Mouse (Mus musculus): ENCODE results near the gene Abr. TPM values are rescaled to one million over a fixed set of nuclear protein-coding genes. Genes with fewer than 3 reads are reported as not detected.

Gene Abr
- polyA plus RNA-seq, 1 experiment from 2014 or later, result 29.9 TPM

- WGBS, result 5% methylated on average over 7 of the region's 7 CpGs
- Histone ChIP-seq H3K4me1 (replicated peaks) (peaks cover 12% of the 10 kb centered on the region), H3K9ac (no peak overlapping the region), H3K4me3 (peak overlapping the region; percentile 12), H3K27me3 (replicated peaks) (peaks cover 17% of the 10 kb centered on the region), H3K36me3 (no peaks in the 10 kb centered on the region), H3K27ac (ENCODE audit: poor library complexity, severe bottlenecking) (no peak overlapping the region), H3K4me2 (peak overlapping the region; percentile 61), H3K9me3 (replicated peaks) (no peaks in the 10 kb centered on the region)
- ATAC-seq (ENCODE audit: insufficient number of reproducible peaks, low FRiP score), result no peak
Measured at GRCm38 (mm10) chr11:76647062-76647461, 24.9 kb upstream of the Abr start.

- H3K9ac ChIP-seq, result peak overlapping the region; percentile 26; the same call in 1 of the 2 replicates
- under 1% methylated on average over 19 of the region's 19 CpGs for WGBS
Measured at GRCm38 (mm10) chr11:76645955-76646354, 23.8 kb upstream of the Abr start.

GRCm38 (mm10) chr11:76645036-76645435, 22.9 kb upstream of the Abr start:
- 72% methylated on average over 9 of the region's 9 CpGs for WGBS
- no peak overlapping the region for H3K9ac ChIP-seq
- no peak overlapping the region for H3K4me2 ChIP-seq

More at GRCm38 (mm10) chr11:76645955-76646354, 23.8 kb upstream of the Abr start:
- no peaks in the 10 kb centered on the region for H3K9me3 ChIP-seq (replicated peaks)
- H3K4me1 ChIP-seq (replicated peaks), result peaks cover 12% of the 10 kb centered on the region
- peak overlapping the region; percentile 20 for H3K4me3 ChIP-seq
- no peak overlapping the region for H3K27ac ChIP-seq (ENCODE audit: poor library complexity, severe bottlenecking)
- H3K27me3 ChIP-seq (replicated peaks), result peaks cover 12% of the 10 kb centered on the region
- no peaks in the 10 kb centered on the region for H3K36me3 ChIP-seq
- ATAC-seq (ENCODE audit: insufficient number of reproducible peaks, low FRiP score), result peak; percentile 68; the same call in 1 of the 2 replicates
- H3K4me2 ChIP-seq, result peak overlapping the region; percentile 62

GRCm38 (mm10) chr11:76644257-76644656, 22.1 kb upstream of the Abr start:
- Histone ChIP-seq H3K9ac (no peak overlapping the region), H3K27ac (ENCODE audit: poor library complexity, severe bottlenecking) (no peak overlapping the region), H3K4me3 (no peak overlapping the region), H3K36me3 (no peaks in the 10 kb centered on the region), H3K27me3 (replicated peaks) (peaks cover 12% of the 10 kb centered on the region), H3K9me3 (replicated peaks) (no peaks in the 10 kb centered on the region), H3K4me2 (no peak overlapping the region), H3K4me1 (replicated peaks) (peaks cover 12% of the 10 kb centered on the region)
- WGBS, result 82% methylated on average over 6 of the region's 6 CpGs
- ATAC-seq (ENCODE audit: insufficient number of reproducible peaks, low FRiP score), result no peak

More at GRCm38 (mm10) chr11:76645036-76645435, 22.9 kb upstream of the Abr start:
- Histone ChIP-seq H3K36me3 (no peaks in the 10 kb centered on the region), H3K27ac (ENCODE audit: poor library complexity, severe bottlenecking) (no peak overlapping the region), H3K9me3 (replicated peaks) (no peaks in the 10 kb centered on the region), H3K27me3 (replicated peaks) (peaks cover 12% of the 10 kb centered on the region), H3K4me3 (no peak overlapping the region), H3K4me1 (replicated peaks) (peaks cover 12% of the 10 kb centered on the region)
- no peak for ATAC-seq (ENCODE audit: insufficient number of reproducible peaks, low FRiP score)

GRCm38 (mm10) chr11:76640231-76640630, 18.1 kb upstream of the Abr start:
- H3K27me3 ChIP-seq (replicated peaks), result peaks cover 7% of the 10 kb centered on the region
- H3K27ac ChIP-seq (ENCODE audit: poor library complexity, severe bottlenecking), result no peak overlapping the region
- H3K9ac ChIP-seq, result no peak overlapping the region
- no peaks in the 10 kb centered on the region for H3K36me3 ChIP-seq
- no peaks in the 10 kb centered on the region for H3K4me1 ChIP-seq (replicated peaks)
- H3K4me2 ChIP-seq, result no peak overlapping the region
- no peak overlapping the region for H3K4me3 ChIP-seq
- H3K9me3 ChIP-seq (replicated peaks), result no peaks in the 10 kb centered on the region
- ATAC-seq (ENCODE audit: insufficient number of reproducible peaks, low FRiP score), result no peak
- WGBS, result 67% methylated on average over 4 of the region's 4 CpGs

GRCm38 (mm10) chr11:76639269-76639985, 17.3 kb upstream of the Abr start:
- Histone ChIP-seq H3K27me3 (replicated peaks) (no peaks in the 10 kb centered on the region), H3K4me2 (no peak overlapping the region), H3K4me3 (no peak overlapping the region), H3K4me1 (replicated peaks) (no peaks in the 10 kb centered on the region), H3K36me3 (no peaks in the 10 kb centered on the region), H3K27ac (ENCODE audit: poor library complexity, severe bottlenecking) (no peak overlapping the region), H3K9ac (no peak overlapping the region), H3K9me3 (replicated peaks) (no peaks in the 10 kb centered on the region)
- 82% methylated on average over 17 of the region's 17 CpGs for WGBS
- ATAC-seq (ENCODE audit: insufficient number of reproducible peaks, low FRiP score), result no peak

GRCm38 (mm10) chr11:76630487-76630886, 8.4 kb upstream of the Abr start:
- Histone ChIP-seq H3K36me3 (no peaks in the 10 kb centered on the region), H3K4me3 (no peak overlapping the region), H3K4me2 (no peak overlapping the region), H3K9me3 (replicated peaks) (no peaks in the 10 kb centered on the region), H3K27ac (ENCODE audit: poor library complexity, severe bottlenecking) (no peak overlapping the region), H3K9ac (no peak overlapping the region), H3K4me1 (replicated peaks) (peaks cover 16% of the 10 kb centered on the region), H3K27me3 (replicated peaks) (no peaks in the 10 kb centered on the region)
- ATAC-seq (ENCODE audit: insufficient number of reproducible peaks, low FRiP score), result no peak
- 73% methylated on average over 5 of the region's 5 CpGs for WGBS

GRCm38 (mm10) chr11:76630023-76630422, 7.9 kb upstream of the Abr start:
- Histone ChIP-seq H3K36me3 (no peaks in the 10 kb centered on the region), H3K27ac (ENCODE audit: poor library complexity, severe bottlenecking) (no peak overlapping the region), H3K4me2 (no peak overlapping the region), H3K9ac (no peak overlapping the region), H3K27me3 (replicated peaks) (no peaks in the 10 kb centered on the region), H3K9me3 (replicated peaks) (no peaks in the 10 kb centered on the region), H3K4me1 (replicated peaks) (peaks cover 16% of the 10 kb centered on the region), H3K4me3 (no peak overlapping the region)
- ATAC-seq (ENCODE audit: insufficient number of reproducible peaks, low FRiP score), result no peak
- 34% methylated on average over 2 of the region's 2 CpGs for WGBS

- H3K9me3 ChIP-seq (replicated peaks), result no peaks in the 10 kb centered on the region
- peaks cover 21% of the 10 kb centered on the region for H3K4me1 ChIP-seq (replicated peaks)
- no peak overlapping the region for H3K4me3 ChIP-seq
- ATAC-seq (ENCODE audit: insufficient number of reproducible peaks, low FRiP score), result 0 out of 2 replicates have a peak, but pooled peaks have one; percentile 44
- H3K4me2 ChIP-seq, result peak overlapping the region; percentile 20
- H3K27me3 ChIP-seq (replicated peaks), result no peaks in the 10 kb centered on the region
- H3K9ac ChIP-seq, result no peak overlapping the region
- peak overlapping the region; percentile 49; the same call in 1 of the 2 replicates for H3K27ac ChIP-seq (ENCODE audit: poor library complexity, severe bottlenecking)
- 17% methylated on average over 5 of the region's 5 CpGs for WGBS
- no peaks in the 10 kb centered on the region for H3K36me3 ChIP-seq
Measured at GRCm38 (mm10) chr11:76628613-76629012, 6.5 kb upstream of the Abr start.

GRCm38 (mm10) chr11:76624881-76625280, 2.8 kb upstream of the Abr start:
- Histone ChIP-seq H3K9me3 (replicated peaks) (no peaks in the 10 kb centered on the region), H3K27me3 (replicated peaks) (peaks cover 20% of the 10 kb centered on the region), H3K4me3 (no peak overlapping the region), H3K27ac (ENCODE audit: poor library complexity, severe bottlenecking) (no peak overlapping the region), H3K36me3 (no peaks in the 10 kb centered on the region), H3K4me1 (replicated peaks) (peaks cover 30% of the 10 kb centered on the region), H3K4me2 (no peak overlapping the region), H3K9ac (no peak overlapping the region)
- ATAC-seq (ENCODE audit: insufficient number of reproducible peaks, low FRiP score), result no peak
- 77% methylated on average over 3 of the region's 3 CpGs for WGBS

GRCm38 (mm10) chr11:76624071-76624470, 2.0 kb upstream of the Abr start:
- H3K4me3 ChIP-seq, result no peak overlapping the region
- peaks cover 30% of the 10 kb centered on the region for H3K4me1 ChIP-seq (replicated peaks)
- peak overlapping the region; percentile 96 for H3K4me2 ChIP-seq
- H3K9me3 ChIP-seq (replicated peaks), result no peaks in the 10 kb centered on the region
- 49% methylated on average over 10 of the region's 10 CpGs for WGBS
- H3K27me3 ChIP-seq (replicated peaks), result peaks cover 24% of the 10 kb centered on the region
- H3K36me3 ChIP-seq, result no peaks in the 10 kb centered on the region
- ATAC-seq (ENCODE audit: insufficient number of reproducible peaks, low FRiP score), result no peak
- H3K27ac ChIP-seq (ENCODE audit: poor library complexity, severe bottlenecking), result no peak overlapping the region
- no peak overlapping the region for H3K9ac ChIP-seq

Measured in heart, embryonic 12.5 days (tissue).